Mouse (Mus musculus): ENCODE results near the gene 2810021J22Rik.
"Not testable (repeated sequence)": the region's sequence is repeated elsewhere in the genome, so short reads cannot be mapped to it uniquely, and the experiment has no call there.

2810021J22Rik gene

DNA sequence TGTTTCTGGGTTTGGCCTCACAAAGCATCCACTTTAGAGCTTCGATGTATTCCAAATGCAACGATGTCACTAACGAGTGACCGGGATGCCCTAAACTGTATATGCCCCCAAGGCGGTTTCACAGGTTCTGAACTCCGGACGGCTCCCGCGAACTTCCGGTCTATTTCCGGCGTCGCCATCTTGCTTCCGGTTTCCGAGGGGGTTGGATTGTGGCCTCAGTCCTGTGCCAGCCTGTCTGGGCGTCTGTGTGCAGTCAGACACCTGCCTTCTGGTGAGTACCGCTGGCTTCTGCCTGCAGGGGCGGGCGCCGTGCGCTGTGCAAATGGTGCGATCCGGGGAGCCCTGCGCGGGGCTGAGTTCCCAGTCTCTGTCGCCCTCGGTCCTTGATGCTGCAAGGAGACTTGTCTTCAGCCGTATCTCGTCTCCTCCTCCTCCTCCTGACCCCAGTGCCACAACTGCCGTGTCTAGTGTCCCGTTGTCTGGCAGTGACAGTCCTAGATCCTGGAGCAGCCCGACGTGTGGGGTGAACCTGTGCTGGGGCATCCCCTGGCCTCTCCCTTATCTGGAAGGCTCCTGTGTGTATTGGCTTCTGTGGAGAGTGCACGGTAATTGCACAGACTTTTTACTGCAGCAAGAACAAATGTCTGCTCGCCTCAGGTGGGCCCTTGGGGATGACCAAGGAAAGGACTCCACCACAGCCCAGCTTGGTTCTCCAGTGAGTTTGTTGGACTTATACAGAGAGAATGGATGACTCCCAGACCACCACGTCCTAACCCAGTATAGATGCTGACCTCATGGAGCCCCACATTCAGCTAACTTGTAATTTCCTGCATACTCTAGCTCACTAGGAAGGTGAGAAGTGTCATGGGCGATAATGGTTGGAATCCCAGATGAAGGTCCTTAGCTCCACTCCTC, at the start of gene 2810021J22Rik:
Gene 2810021J22Rik, plus strand, starts transcription at position 178 of the 915 bp plus-strand sequence.
- DNase-seq (ENCODE audit: low spot score): peak; percentile 89

DNA sequence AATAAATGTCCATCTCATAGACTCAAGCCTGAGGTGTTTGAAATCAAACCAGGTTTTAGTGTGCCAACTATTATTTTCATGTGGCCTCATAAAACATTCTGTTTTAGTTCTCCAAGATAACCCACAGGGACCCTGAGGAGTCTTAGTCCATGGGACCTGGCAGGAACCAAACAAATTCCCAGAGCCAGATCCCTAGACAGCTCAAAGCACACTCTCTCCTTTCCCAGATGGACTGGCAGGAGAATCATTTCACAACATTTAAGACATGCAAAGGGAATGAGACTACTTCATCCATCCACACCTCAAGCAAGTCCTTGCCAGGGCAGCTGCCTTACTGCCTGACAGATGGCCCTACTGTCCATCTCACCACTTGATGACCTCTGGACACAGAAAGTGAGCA, 38.1 kb upstream of the 2810021J22Rik start, which contains the start of gene Olfr312:
Gene Olfr312, plus strand, starts transcription at position 301 of the 400 bp plus-strand sequence.
- DNase-seq (ENCODE audit: low spot score): not testable (repeated sequence)

GRCm38 (mm10) chr11:58829764-58830163, 37.3 kb upstream of the 2810021J22Rik start:
- no peak for DNase-seq (ENCODE audit: low spot score)

DNA sequence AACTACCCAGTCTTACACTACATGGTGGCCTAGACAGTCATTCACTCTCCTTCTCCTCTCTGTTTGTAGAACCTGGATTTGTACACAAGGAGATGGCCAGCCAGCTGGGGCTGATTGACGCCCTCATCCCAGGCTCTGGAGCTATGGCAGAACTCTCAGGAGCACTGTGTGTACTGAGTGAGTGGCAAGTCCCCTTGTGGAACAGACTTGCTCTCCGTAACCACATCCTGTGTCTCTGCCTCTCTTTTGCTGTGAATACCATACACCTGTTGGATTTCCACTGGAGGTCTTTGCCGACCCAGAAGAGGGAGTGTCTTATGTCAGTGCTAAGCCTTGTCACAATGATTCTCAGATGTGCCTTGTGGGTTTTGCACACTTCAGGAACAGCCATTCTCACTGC, 34.5 kb upstream of the 2810021J22Rik start:
- not testable (repeated sequence) for DNase-seq (ENCODE audit: low spot score)

DNA sequence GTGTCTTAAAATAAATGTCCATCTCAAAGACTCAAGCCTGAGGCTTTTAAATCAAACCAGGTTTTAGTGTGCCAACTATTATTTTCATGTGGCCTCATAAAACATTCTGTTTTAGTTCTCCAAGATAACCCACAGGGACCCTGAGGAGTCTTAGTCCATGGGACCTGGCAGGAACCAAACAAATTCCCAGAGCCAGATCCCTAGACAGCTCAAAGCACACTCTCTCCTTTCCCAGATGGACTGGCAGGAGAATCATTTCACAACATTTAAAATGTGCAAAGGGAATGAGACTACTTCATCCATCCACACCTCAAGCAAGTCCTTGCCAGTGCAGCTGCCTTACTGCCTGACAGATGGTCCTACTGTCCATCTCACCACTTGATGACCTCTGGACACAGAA, 28.1 kb upstream of the 2810021J22Rik start, which contains the start of gene Olfr311:
Gene Olfr311, plus strand, starts transcription at position 301 of the 400 bp plus-strand sequence.
- not testable (repeated sequence) for DNase-seq (ENCODE audit: low spot score)

DNA sequence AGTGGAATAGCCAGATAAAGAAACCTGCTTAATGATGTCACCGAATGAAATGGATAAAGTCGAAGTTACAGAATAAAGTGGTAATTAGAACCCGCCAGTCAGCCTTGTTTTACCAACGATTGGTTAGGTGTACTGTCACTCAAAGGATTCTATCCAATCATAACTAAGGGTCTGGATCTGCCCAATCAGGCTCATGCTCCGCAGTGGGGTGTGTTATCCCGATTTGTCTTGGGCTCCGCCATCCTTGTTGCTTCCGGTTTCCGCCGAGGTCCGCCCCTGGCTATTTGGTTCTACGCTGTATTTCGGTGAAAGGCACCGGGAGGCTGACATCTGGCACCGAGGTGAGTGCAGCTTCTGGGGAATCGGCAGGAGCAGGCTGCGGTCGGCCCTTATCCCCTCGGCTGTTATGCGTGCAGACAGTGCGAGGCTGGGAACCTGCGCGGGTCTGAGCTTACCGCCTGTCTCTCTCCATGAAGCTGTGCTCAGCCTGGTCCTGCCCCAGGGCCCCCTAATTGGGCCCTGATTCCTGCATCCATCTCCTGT, 20.0 kb upstream of the 2810021J22Rik start, which contains the start of gene Gm12258:
Gene Gm12258, plus strand, starts transcription at position 240 of the 543 bp plus-strand sequence.
- peak; percentile 99 for DNase-seq (ENCODE audit: low spot score)

- no peak for DNase-seq (ENCODE audit: low spot score)
These were observed 19.4 kb upstream of the 2810021J22Rik start for GRCm38 (mm10) chr11:58847636-58848035.

DNA sequence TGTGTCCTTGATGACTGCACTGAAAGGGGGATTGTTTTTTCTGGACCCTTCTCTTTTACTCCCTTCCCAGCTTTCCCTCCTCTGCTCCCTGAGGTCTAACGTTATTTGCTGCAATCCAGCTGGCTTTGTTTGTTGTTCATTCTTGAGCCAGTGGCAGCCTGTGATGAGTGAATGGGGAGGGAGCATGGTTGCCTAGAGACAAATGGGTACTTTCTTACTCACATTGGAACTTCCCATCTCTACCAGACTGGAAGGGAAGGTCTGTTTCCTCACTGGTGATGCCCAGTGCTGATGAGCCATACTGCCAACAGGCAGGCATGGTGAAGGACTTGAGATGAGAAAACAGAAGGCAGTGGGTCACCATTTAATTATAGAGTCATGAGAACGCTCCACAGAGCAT, 17.3 kb upstream of the 2810021J22Rik start:
- no peak for DNase-seq (ENCODE audit: low spot score)

DNA sequence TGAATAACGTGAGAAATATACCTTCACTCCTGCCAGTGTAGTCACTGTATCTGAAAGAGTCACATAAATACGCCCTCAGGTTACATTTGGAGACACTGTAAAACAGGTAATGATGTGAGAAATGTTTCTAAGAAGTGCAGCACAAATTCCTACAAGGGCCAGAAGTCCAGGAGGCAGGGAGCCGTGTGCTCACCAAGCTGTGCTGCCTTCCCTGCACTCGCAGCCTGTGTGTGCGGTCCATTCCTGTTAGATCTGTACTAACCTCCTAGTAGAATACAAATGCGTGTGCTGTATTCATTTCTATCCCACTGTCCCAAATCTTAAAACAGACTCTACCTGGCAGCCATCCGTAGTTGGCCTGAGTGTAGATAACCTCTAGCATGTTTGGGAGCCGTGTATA, 6.3 kb upstream of the 2810021J22Rik start:
- no peak for DNase-seq (ENCODE audit: low spot score)

- no peak for DNase-seq (ENCODE audit: low spot score)
These were observed 926 bp downstream of the 2810021J22Rik start for GRCm38 (mm10) chr11:58867954-58868330.

DNA sequence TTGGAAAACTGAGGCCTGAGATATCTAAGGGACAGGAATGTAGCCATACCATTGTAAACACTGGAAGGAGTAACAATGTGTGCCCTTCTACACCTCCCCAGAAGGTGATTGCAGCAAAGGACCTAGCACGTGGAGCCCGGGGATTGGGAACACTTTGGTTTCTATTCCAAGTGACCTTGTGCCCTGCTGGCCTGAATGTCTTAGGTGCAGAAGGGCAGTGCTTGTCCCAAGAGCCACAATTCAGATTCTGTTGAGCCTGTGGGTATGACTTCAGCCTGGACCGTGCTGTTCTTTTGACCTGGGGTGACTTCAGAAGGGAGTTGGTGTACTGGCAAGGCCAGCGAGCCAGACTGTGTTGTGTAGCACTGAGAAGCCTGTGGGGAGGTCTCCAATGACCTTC, 3.9 kb downstream of the 2810021J22Rik start:
- DNase-seq (ENCODE audit: low spot score): no peak

DNA sequence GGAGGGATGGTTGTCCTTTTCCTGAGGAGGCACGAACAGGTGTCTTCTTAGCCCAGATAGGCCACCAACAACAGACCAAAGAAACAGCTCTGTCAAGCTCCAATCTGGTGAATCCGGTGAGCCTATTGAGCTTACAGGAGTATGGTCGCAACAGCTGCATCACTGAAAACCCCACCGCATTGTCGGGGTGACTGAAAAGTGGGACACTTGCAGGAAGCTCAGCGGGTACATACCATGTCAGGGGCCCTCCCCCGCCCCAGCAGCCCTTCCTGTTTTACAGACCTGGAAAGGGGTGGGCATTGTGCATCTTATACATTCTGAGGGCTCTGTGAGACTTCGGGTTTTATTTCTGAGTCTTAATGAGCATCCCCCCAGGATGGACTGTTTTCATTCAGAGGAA, 16.7 kb downstream of the 2810021J22Rik start:
- DNase-seq (ENCODE audit: low spot score): no peak

DNA sequence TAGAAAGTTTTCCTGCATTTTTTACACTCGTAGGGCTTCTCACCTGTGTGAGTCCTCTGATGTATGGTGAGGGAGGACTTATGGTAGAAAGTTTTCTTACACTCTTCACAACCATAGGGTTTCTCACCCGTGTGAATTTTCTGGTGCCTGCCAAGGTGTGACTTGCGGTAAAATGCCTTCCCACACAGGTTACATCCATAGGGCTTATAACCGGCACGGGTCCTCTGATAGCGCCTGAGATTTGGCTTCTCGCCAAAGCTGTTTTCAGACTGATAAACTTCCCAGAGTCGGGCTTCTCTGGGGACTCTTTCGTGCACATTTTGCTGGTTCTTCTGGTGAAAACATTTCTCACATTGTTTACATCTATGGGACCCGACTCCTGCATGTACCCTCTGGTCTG, 23.5 kb downstream of the 2810021J22Rik start:
- no peak for DNase-seq (ENCODE audit: low spot score)

- no peak for DNase-seq (ENCODE audit: low spot score)
These were observed 27.4 kb downstream of the 2810021J22Rik start for GRCm38 (mm10) chr11:58894456-58894855.

- no peak for DNase-seq (ENCODE audit: low spot score)
These were observed 30.5 kb downstream of the 2810021J22Rik start for GRCm38 (mm10) chr11:58897485-58897884.

GRCm38 (mm10) chr11:58901080-58901479, 34.1 kb downstream of the 2810021J22Rik start:
- no peak for DNase-seq (ENCODE audit: low spot score)

GRCm38 (mm10) chr11:58903511-58904409, 36.7 kb downstream of the 2810021J22Rik start, which contains the start of gene Zfp39:
Gene Zfp39, minus strand, starts transcription at chr11:58904225.
- DNase-seq (ENCODE audit: low spot score): peak; percentile 97

DNA sequence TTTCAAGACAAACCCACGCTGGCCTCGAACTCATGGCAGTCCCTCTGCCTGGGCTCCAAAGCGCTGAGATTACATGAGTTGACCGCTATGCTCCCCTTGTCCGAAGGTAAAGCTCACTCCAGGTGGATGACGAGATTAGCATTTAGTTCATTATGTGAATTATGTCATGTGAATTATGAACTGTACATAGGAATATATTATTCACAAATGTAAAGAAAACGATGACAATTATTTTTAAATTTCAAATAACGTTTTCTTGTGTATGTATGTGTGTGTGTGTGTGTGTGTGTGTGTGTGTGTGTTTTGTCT, 37.3 kb downstream of the 2810021J22Rik start:
- no peak for DNase-seq (ENCODE audit: low spot score)

- DNase-seq (ENCODE audit: low spot score): peak; percentile 53
These were observed 37.8 kb downstream of the 2810021J22Rik start for GRCm38 (mm10) chr11:58904838-58905237.

GRCm38 (mm10) chr11:58913776-58914175, 46.8 kb downstream of the 2810021J22Rik start:
- no peak for DNase-seq (ENCODE audit: low spot score)

GRCm38 (mm10) chr11:58914461-58915028, 47.5 kb downstream of the 2810021J22Rik start:
- DNase-seq (ENCODE audit: low spot score): peak; percentile 73
